Mouse (Mus musculus) heart, embryonic 11.5 days (tissue): Measurements from ENCODE around the gene Capn6. TPM values are rescaled to one million over a fixed set of nuclear protein-coding genes. Genes with fewer than 3 reads are reported as not detected.

Experiments used
- microRNA-seq: library from miRNA; unstranded; fragments of <30 nt; microRNA quantifications from one replicate; pipeline ENCODE4, GENCODE M21; 2016; ENCODE audit warnings: borderline number of aligned reads
- polyA plus RNA-seq: library from polyadenylated mRNA; unstranded; fragments of >200 nt; fragmentation: Nextera tagmentation; extraction: Ambion mirVana; gene quantifications from 2 replicates; pipeline ENCODE4 v1.2.1, GENCODE M21; 2014

Gene Capn6
- polyA plus RNA-seq, 1 experiment from 2014 or later = 264 TPM

Small RNAs within 50 kb of the gene (microRNA-seq; reads per million reads assigned to microRNA genes)
- gene Gm47298 = 0.20 reads per million

Other genes with a start within 250 kb of the Capn6 start
- gene Dcx, start 105.9 kb upstream of the Capn6 start, polyA plus RNA-seq = 1.2 and 1.3 TPM in 2 replicates